Mouse (Mus musculus) embryonic facial prominence, embryonic 11.5 days (tissue): ENCODE measurements around the gene Slc10a7. TPM values are rescaled to one million over a fixed set of nuclear protein-coding genes. Genes with fewer than 3 reads are reported as not detected.

Experiments
- ATAC-seq: fragments of 200-750 bp; cut with Nextera tagmentation; replicated peaks from 2 replicates; pipeline ENCODE4 v1.8.0; 2017; ENCODE audit warnings: low read depth; ENCODE audit not compliant: insufficient number of reproducible peaks, low FRiP score, low TSS enrichment
- DNase-seq: peaks from one replicate; pipeline ENCODE4 v3.0.0-alpha.2; 2015; ENCODE audit warnings: low spot score
- H3K27ac ChIP-seq: fragments of 300-500 bp; sonication (generic); replicated peaks from 2 replicates; pipeline ENCODE4 v1.5.1; 2014; ENCODE audit warnings: mild to moderate bottlenecking, low read depth, low read length, control low read depth
- H3K27me3 ChIP-seq: fragments of 300-500 bp; sonication (generic); 2 replicates; pipeline ENCODE4 v1.6.1; 2014; ENCODE audit warnings: mild to moderate bottlenecking, low read length, moderate library complexity, mixed read lengths; ENCODE audit not compliant: control insufficient read depth, insufficient read depth
- H3K36me3 ChIP-seq: fragments of 300-500 bp; sonication (generic); replicated peaks from 2 replicates; pipeline ENCODE4 v1.6.1; 2014; ENCODE audit warnings: low read depth, mild to moderate bottlenecking, low read length, moderate library complexity, mixed read lengths; ENCODE audit not compliant: control insufficient read depth, insufficient read depth
- H3K4me1 ChIP-seq: fragments of 300-500 bp; sonication (generic); 2 replicates; pipeline ENCODE4 v1.6.1; 2014; ENCODE audit warnings: low read length, mixed read lengths; ENCODE audit not compliant: control insufficient read depth, insufficient read depth
- H3K4me2 ChIP-seq: fragments of 300-500 bp; sonication (generic); 2 replicates; pipeline ENCODE4 v1.6.1; 2014; ENCODE audit warnings: low read depth, mild to moderate bottlenecking, control low read depth, low read length, moderate library complexity
- H3K4me3 ChIP-seq: fragments of 300-500 bp; sonication (generic); 2 replicates; pipeline ENCODE4 v1.5.1; 2014; ENCODE audit warnings: low read depth, low read length, control low read depth
- H3K9ac ChIP-seq: fragments of 300-500 bp; sonication (generic); replicated peaks from 2 replicates; pipeline ENCODE4 v1.6.1; 2014; ENCODE audit warnings: mild to moderate bottlenecking, control low read depth, low read length
- H3K9me3 ChIP-seq: fragments of 300-500 bp; sonication (generic); replicated peaks from 2 replicates; pipeline ENCODE4 v1.6.1; 2016; ENCODE audit warnings: mild to moderate bottlenecking, low read length, inconsistent platforms, mixed read lengths; ENCODE audit not compliant: control insufficient read depth
- WGBS: fragments of 180-500 bp; shearing (Covaris S2); extraction: QIAGEN DNeasy Blood & Tissue Kit; methylation state at CpG from one replicate; pipeline ENCODE4 v1.1.7; 2014; 5-methylcytosine and 5-hydroxymethylcytosine counted together
- polyA plus RNA-seq: library from polyadenylated mRNA; unstranded; fragments of >200 nt; fragmentation: Nextera tagmentation; extraction: Ambion mirVana; gene quantifications from 2 replicates; pipeline ENCODE4 v1.2.1, GENCODE M21; 2014

Gene Slc10a7
- polyA plus RNA-seq, 1 experiment from 2014 or later: 9.2 TPM

DNA sequence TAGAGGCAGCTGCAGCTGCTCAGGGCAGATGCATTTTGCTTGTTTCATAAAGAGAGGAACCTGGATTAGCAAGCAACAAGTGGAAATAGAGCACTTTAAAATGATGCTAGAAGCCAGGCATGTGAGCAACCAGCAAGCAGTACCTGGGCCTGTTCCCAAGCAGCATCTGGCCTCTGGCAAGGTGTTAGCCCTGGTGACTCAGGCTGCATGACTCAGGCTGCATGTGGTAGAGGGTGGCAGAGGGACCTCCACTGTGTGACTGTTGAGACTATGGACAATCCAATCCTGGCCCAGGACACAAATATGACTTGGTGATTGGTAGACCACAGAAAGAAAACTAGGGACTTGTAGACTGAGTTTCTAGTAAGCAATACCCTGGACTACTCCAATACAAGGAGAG lies 255.8 kb downstream of the Slc10a7 start:
- Histone ChIP-seq H3K9me3 (no peaks in the 10 kb centered on the region), H3K27ac (no peak overlapping the region), H3K9ac (no peak overlapping the region), H3K4me1 (no peaks in the 10 kb centered on the region), H3K27me3 (no peaks in the 10 kb centered on the region), H3K4me2 (no peak overlapping the region), H3K4me3 (no peak overlapping the region), H3K36me3 (no peaks in the 10 kb centered on the region)
- ATAC-seq (no peak), DNase-seq (no peak)

GRCm38 (mm10) chr8:78765556-78765955 lies 256.4 kb downstream of the Slc10a7 start:
- Histone ChIP-seq H3K9me3 (no peaks in the 10 kb centered on the region), H3K27me3 (no peaks in the 10 kb centered on the region), H3K4me3 (no peak overlapping the region), H3K27ac (no peak overlapping the region), H3K4me1 (no peaks in the 10 kb centered on the region), H3K36me3 (no peaks in the 10 kb centered on the region), H3K4me2 (no peak overlapping the region), H3K9ac (no peak overlapping the region)
- DNase-seq: no peak
- WGBS: 90% methylated on average over 1 of the region's 1 CpGs
- no peak for ATAC-seq

DNA sequence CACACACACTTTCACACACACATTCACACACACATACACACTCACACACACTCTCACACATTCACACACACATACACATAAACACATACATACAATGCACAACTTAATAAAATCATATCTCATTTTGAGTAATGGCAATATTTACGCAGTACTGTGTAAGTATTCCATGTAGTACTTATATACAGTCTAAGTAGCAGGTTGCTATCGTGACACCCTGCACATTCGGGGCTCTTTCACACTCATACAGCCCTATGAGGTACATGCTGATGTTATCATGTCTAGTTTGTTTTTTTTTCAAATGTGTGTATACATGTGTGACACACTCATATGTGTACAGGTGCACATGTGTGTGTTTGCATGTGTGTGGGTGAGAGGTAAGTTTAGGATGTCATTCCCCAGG lies 261.4 kb downstream of the Slc10a7 start:
- H3K36me3 ChIP-seq: no peaks in the 10 kb centered on the region
- no peak overlapping the region for H3K27ac ChIP-seq
- ATAC-seq (no peak), DNase-seq (no peak)
- H3K27me3 ChIP-seq: no peaks in the 10 kb centered on the region
- H3K4me1 ChIP-seq: no peaks in the 10 kb centered on the region
- no peak overlapping the region for H3K9ac ChIP-seq
- no peak overlapping the region for H3K4me3 ChIP-seq
- no peak overlapping the region for H3K4me2 ChIP-seq
- H3K9me3 ChIP-seq: no peaks in the 10 kb centered on the region
- 93% methylated on average over 3 of the region's 3 CpGs for WGBS

GRCm38 (mm10) chr8:78771256-78771655 lies 262.1 kb downstream of the Slc10a7 start:
- H3K9me3 ChIP-seq: no peaks in the 10 kb centered on the region
- no peak for ATAC-seq
- H3K4me2 ChIP-seq: no peak overlapping the region
- no peak overlapping the region for H3K9ac ChIP-seq
- no peaks in the 10 kb centered on the region for H3K4me1 ChIP-seq
- H3K27ac ChIP-seq: no peak overlapping the region
- H3K27me3 ChIP-seq: no peaks in the 10 kb centered on the region
- 70% methylated on average over 7 of the region's 7 CpGs for WGBS
- no peak for DNase-seq
- no peak overlapping the region for H3K4me3 ChIP-seq
- no peaks in the 10 kb centered on the region for H3K36me3 ChIP-seq

GRCm38 (mm10) chr8:78776816-78777215 lies 267.7 kb downstream of the Slc10a7 start:
- ATAC-seq (no peak), DNase-seq (no peak)
- Histone ChIP-seq H3K4me2 (no peak overlapping the region), H3K9ac (no peak overlapping the region), H3K27ac (no peak overlapping the region), H3K36me3 (no peaks in the 10 kb centered on the region), H3K4me1 (no peaks in the 10 kb centered on the region), H3K9me3 (no peaks in the 10 kb centered on the region), H3K27me3 (no peaks in the 10 kb centered on the region), H3K4me3 (no peak overlapping the region)
- 86% methylated on average over 9 of the region's 9 CpGs for WGBS

Other genes with a start within 250 kb of the Slc10a7 start
- gene Pou4f2, start 72.7 kb upstream of the Slc10a7 start, polyA plus RNA-seq: 0.21 and 0.56 TPM in 2 replicates
- gene Rbmxl1, start 448 bp upstream of the Slc10a7 start, polyA plus RNA-seq: 424 and 468 TPM in 2 replicates